Mouse (Mus musculus) neural tube, embryonic 15.5 days (tissue): ENCODE measurements at regions not wholly inside any gene's neighbourhood (a gene's known extent, or its start where the extent isn't known, plus 50 kb on each side); places are given as distances from the start of the nearest gene placed in this dataset.

ENCODE experiments used
- ATAC-seq: fragments of 200-750 bp; cut with Nextera tagmentation; 2 replicates; pipeline ENCODE4 v1.8.0; 2017; ENCODE audit warnings: mild to moderate bottlenecking, moderate TSS enrichment, moderate library complexity; ENCODE audit not compliant: low FRiP score
- H3K27ac ChIP-seq: fragments of 300-500 bp; sonication (generic); replicated peaks from 2 replicates; pipeline ENCODE4 v1.5.1; 2015; ENCODE audit warnings: mild to moderate bottlenecking, inconsistent platforms
- H3K27me3 ChIP-seq: fragments of 300-500 bp; sonication (generic); replicated peaks from 2 replicates; pipeline ENCODE4 v1.6.1; 2015; ENCODE audit warnings: inconsistent platforms
- H3K36me3 ChIP-seq: fragments of 300-500 bp; sonication (generic); 2 replicates; pipeline ENCODE4 v1.6.1; 2015; ENCODE audit warnings: inconsistent platforms
- H3K4me1 ChIP-seq: fragments of 300-500 bp; sonication (generic); 2 replicates; pipeline ENCODE4 v1.6.1; 2015; ENCODE audit warnings: inconsistent platforms
- H3K4me2 ChIP-seq: fragments of 300-500 bp; sonication (generic); 2 replicates; pipeline ENCODE4 v1.6.1; 2015; ENCODE audit warnings: inconsistent platforms, mild to moderate bottlenecking, moderate library complexity
- H3K4me3 ChIP-seq: fragments of 300-500 bp; sonication (generic); replicated peaks from 2 replicates; pipeline ENCODE4 v1.5.1; 2015; ENCODE audit warnings: mild to moderate bottlenecking, inconsistent platforms
- H3K9ac ChIP-seq: fragments of 300-500 bp; sonication (generic); replicated peaks from 2 replicates; pipeline ENCODE4 v1.6.1; 2015; ENCODE audit warnings: mild to moderate bottlenecking, inconsistent platforms
- H3K9me3 ChIP-seq: fragments of 300-500 bp; sonication (generic); replicated peaks from 2 replicates; pipeline ENCODE4 v1.6.1; 2016; ENCODE audit warnings: inconsistent platforms
- WGBS: fragments of 180-500 bp; shearing (Covaris S2); methylation state at CpG from one replicate; pipeline ENCODE4 v1.1.7; 2015; ENCODE audit warnings: mixed read lengths; 5-methylcytosine and 5-hydroxymethylcytosine counted together

DNA sequence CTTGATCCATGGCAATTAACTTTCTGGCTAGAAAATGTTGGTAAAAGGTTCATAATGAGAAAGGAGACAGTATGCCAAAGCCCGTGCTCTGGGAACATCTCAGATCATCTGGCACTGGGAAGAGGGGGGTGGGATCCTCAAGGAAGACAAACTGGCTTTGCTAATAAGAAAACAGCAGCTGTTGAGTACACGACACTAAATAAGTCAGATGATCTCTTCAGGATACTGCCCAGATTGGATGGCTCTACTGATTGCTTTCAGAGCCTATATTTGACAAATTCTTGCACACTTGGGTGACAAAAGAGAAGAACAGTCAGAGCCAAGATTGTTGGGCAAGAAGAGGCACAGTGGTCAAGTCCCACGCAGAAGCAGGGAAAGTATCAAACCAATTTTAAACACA, 443.7 kb downstream of the Tns3 start:
- Histone ChIP-seq H3K9ac (no peak overlapping the region), H3K9me3 (no peaks in the 10 kb centered on the region), H3K27me3 (no peaks in the 10 kb centered on the region), H3K4me1 (no peaks in the 10 kb centered on the region), H3K4me2 (no peak overlapping the region), H3K36me3 (no peaks in the 10 kb centered on the region), H3K27ac (no peak overlapping the region), H3K4me3 (no peak overlapping the region)
- WGBS = 74% methylated on average over 3 of the region's 3 CpGs
- no peak for ATAC-seq

- ATAC-seq = no peak
- WGBS = 65% methylated on average over 6 of the region's 6 CpGs
- no peak overlapping the region for H3K27ac ChIP-seq
Measured at GRCm38 (mm10) chr11:8219911-8220310, 444.4 kb downstream of the Tns3 start.

DNA sequence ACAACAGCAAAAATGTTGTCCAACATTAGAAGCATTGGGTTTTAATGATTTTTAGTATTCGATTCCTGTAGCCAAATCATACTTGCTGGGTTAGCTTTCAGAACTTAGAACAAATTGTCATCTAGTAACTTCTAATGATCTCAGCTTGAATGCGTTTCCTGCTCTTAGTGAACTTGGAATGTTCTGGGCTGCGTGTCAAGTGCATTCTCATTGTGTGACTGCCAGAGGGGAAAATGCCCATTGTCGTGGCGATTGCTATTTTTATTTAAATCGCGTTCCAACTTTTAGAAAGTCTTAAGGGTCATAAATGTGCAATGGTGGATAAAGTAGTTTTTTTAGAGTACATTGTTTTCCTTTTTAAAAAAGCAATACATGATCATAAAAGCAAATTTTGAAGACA, 448.7 kb downstream of the Tns3 start:
- H3K4me1 ChIP-seq = no peaks in the 10 kb centered on the region
- H3K9ac ChIP-seq = no peak overlapping the region
- 55% methylated on average over 7 of the region's 7 CpGs for WGBS
- ATAC-seq = no peak
- H3K27me3 ChIP-seq = no peaks in the 10 kb centered on the region
- no peaks in the 10 kb centered on the region for H3K9me3 ChIP-seq
- no peak overlapping the region for H3K4me3 ChIP-seq
- no peak overlapping the region for H3K27ac ChIP-seq
- no peak overlapping the region for H3K4me2 ChIP-seq
- H3K36me3 ChIP-seq = no peaks in the 10 kb centered on the region

More at GRCm38 (mm10) chr11:8219911-8220310, 444.4 kb downstream of the Tns3 start:
- H3K27me3 ChIP-seq = no peaks in the 10 kb centered on the region
- no peaks in the 10 kb centered on the region for H3K36me3 ChIP-seq
- no peaks in the 10 kb centered on the region for H3K4me1 ChIP-seq
- no peaks in the 10 kb centered on the region for H3K9me3 ChIP-seq
- no peak overlapping the region for H3K4me3 ChIP-seq
- H3K4me2 ChIP-seq = no peak overlapping the region
- H3K9ac ChIP-seq = no peak overlapping the region

DNA sequence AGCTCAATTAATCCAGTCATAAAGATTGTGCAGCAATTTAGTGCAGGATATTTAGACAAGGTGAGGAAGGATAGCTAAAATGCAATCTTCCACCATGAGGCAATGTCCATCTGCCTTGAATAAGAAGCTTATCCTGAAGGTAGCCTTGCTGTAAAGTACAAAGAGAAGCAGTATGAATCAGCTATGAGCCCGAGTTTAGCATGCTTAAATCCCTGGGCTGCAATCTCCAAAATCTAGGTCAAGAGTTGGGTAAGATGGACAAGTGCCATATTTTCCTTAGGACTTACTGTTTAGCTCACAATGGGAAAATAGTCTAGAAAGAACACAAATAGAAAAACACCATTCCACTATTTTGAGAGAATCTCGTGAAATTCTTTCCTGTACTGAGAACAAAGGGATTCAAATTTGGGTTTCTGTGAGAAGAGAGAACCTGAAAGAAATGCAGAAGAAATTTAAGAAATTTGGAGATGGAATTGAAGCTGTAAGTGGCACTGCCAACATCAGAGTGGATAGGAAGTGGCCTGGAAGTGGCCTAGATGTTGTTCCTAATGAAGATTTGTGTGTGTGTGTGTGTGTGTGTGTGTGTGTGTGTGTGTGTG, 449.9 kb downstream of the Tns3 start:
- WGBS = 68% methylated on average over 2 of the region's 2 CpGs
- no peaks in the 10 kb centered on the region for H3K27me3 ChIP-seq
- H3K4me1 ChIP-seq = no peaks in the 10 kb centered on the region

DNA sequence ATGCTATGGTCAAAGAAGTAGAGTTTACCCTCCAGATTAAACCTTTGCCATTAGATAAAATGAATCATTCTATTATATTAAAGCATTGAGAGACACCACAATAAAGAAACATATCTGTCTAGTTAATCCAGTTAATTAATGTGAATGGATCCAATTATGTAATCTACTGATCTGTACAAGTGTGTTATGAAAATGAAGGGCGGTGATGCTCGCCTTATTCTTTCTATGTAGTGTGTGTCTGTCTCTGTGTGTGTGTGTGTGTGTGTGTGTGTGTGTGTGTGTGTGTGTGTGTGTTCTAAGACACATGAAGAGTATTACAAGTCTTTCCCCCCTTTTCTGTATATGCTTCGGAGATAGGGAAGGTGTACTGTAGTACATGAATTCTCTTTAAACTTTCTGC, 451.2 kb downstream of the Tns3 start:
- Histone ChIP-seq H3K4me2 (no peak overlapping the region), H3K27me3 (no peaks in the 10 kb centered on the region), H3K4me1 (no peaks in the 10 kb centered on the region), H3K9ac (no peak overlapping the region), H3K36me3 (no peaks in the 10 kb centered on the region), H3K9me3 (no peaks in the 10 kb centered on the region), H3K27ac (no peak overlapping the region), H3K4me3 (no peak overlapping the region)
- whole genome bisulfite sequencing = 96% methylated on average over 3 of the region's 3 CpGs
- ATAC-seq = no peak

More for the DNA sequence above, 449.9 kb downstream of the Tns3 start:
- no peak overlapping the region for H3K4me2 ChIP-seq
- no peak for ATAC-seq
- no peak overlapping the region for H3K4me3 ChIP-seq
- H3K9me3 ChIP-seq = no peaks in the 10 kb centered on the region
- H3K27ac ChIP-seq = no peak overlapping the region
- no peaks in the 10 kb centered on the region for H3K36me3 ChIP-seq
- no peak overlapping the region for H3K9ac ChIP-seq

DNA sequence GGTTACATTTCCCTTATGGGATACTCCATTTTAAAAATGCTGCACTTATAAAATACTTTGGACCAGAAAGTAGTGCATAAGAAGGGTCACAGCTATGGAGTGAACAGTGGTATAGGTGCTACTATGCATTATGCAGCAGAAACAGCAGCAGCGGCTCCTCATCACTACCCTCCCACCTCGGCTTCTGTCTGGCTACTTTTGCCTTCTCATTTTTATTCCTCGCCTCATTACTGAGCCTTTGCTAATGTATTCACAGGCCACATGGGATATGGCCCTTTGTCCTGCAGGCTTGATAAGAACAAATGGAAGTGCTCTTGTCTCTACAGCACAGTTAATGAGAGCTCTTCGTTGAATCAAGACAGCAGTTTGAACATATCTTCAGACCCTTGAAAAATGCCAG, 451.6 kb downstream of the Tns3 start:
- 53% methylated on average over 4 of the region's 4 CpGs for WGBS
- H3K9me3 ChIP-seq = no peaks in the 10 kb centered on the region
- no peak overlapping the region for H3K9ac ChIP-seq
- H3K27ac ChIP-seq = no peak overlapping the region
- no peak; the same call in 1 of the 2 replicates for ATAC-seq
- no peaks in the 10 kb centered on the region for H3K4me1 ChIP-seq
- no peak overlapping the region for H3K4me2 ChIP-seq
- no peaks in the 10 kb centered on the region for H3K27me3 ChIP-seq
- no peak overlapping the region for H3K4me3 ChIP-seq
- no peaks in the 10 kb centered on the region for H3K36me3 ChIP-seq

DNA sequence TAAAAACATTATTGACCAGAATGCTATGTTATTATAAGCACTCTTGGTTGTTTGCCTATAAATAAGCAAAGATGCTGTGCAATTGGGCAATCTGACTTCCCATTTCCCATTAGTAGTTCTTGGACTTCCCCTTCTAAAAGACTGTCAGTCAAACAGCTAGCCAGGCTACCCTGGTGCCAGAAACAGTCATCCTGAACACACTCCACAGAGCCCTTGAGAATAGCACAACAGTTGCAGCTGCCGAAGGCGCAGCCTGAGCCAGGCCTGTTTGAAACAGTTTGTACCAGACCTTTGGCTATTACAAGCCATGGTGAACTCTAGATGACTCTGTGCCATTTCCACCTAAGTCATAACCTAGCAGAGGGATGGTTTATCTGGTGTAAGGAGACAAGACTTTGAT, 455.3 kb downstream of the Tns3 start:
- Histone ChIP-seq H3K4me3 (no peak overlapping the region), H3K4me2 (no peak overlapping the region)
- 97% methylated on average over 2 of the region's 2 CpGs for whole genome bisulfite sequencing

GRCm38 (mm10) chr11:8199293-8199692, 465.0 kb downstream of the Tns3 start:
- no peak overlapping the region for H3K9ac ChIP-seq
- H3K4me2 ChIP-seq = no peak overlapping the region
- H3K27ac ChIP-seq = no peak overlapping the region
- WGBS = 78% methylated on average over 8 of the region's 8 CpGs
- H3K27me3 ChIP-seq = no peaks in the 10 kb centered on the region
- H3K36me3 ChIP-seq = no peaks in the 10 kb centered on the region
- no peaks in the 10 kb centered on the region for H3K9me3 ChIP-seq
- no peak for ATAC-seq
- no peaks in the 10 kb centered on the region for H3K4me1 ChIP-seq
- H3K4me3 ChIP-seq = no peak overlapping the region

More for the DNA sequence above, 455.3 kb downstream of the Tns3 start:
- Histone ChIP-seq H3K9ac (no peak overlapping the region), H3K9me3 (no peaks in the 10 kb centered on the region), H3K36me3 (no peaks in the 10 kb centered on the region), H3K27me3 (no peaks in the 10 kb centered on the region), H3K4me1 (no peaks in the 10 kb centered on the region), H3K27ac (no peak overlapping the region)
- no peak for ATAC-seq
